Mouse (Mus musculus) embryo, embryonic 11 days (tissue): Measurements from ENCODE around the gene Gm43951.
A peak's percentile ranks its signal among the peaks of the same experiment; 100 is the strongest.
"Not testable (repeated sequence)": the region's sequence is repeated elsewhere in the genome, so short reads cannot be mapped to it uniquely, and the experiment has no call there.

Source experiments
- DNase-seq: peaks from one replicate; pipeline ENCODE4 v3.0.0-alpha.2; 2015

Gene Gm43951

DNA sequence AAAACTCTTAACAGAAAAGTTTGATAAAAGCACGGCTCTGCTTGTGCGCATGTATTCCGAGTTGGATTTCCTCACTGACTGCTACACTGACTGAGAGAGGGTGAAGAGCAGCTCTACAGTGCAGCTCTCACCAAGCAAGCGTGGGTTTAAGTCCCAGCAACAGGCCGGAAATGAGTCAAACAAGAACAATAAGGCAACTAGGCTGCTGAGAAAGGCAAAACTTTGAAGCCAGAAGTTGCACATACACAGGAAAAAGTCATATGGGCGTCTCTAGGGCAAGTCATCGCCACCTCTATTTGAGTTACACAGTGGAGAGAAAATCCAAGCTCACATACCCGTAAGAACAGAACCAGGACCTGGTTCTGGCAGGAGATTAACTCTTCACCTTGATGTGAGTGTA lies 10.1 kb downstream of the Gm43951 start:
- DNase-seq = no peak

DNA sequence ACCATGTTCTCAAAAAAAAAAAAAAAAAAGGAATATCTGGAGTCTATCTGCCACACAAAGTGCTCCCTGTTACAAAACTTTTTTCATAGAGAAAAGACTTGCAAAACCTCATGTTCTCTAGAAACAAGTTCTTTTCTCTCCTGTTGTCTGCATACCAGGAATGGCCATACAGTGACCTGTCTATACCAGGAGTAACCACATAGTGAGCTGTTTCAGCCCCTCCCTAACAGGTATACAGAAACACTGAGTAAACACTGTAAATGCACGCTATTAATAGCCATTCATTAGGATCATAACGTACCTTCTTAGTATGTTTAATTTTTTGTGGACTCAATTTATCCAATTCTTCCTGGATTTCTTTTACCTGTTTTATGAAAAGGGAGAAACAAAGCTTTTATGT lies 12.4 kb downstream of the Gm43951 start:
- DNase-seq = no peak

DNA sequence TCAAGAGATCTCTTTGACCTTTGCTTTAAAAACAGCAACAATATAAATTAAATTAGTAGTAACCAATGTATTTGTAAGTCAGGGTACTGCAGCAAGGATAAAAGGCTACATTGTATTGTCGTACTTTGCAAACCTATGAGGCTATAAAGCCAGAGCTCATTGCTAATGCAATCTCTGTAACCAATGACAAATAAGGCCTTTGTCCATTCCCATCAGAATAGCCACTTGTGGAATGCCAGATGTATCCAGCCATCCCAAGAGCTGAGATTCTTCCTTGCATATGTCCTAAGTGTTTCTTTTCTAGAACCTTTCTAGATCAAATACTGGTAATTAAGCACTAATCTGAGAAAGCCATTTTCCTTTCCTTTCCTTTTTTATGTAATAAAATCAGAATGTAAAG lies 15.8 kb downstream of the Gm43951 start:
- no peak for DNase-seq

DNA sequence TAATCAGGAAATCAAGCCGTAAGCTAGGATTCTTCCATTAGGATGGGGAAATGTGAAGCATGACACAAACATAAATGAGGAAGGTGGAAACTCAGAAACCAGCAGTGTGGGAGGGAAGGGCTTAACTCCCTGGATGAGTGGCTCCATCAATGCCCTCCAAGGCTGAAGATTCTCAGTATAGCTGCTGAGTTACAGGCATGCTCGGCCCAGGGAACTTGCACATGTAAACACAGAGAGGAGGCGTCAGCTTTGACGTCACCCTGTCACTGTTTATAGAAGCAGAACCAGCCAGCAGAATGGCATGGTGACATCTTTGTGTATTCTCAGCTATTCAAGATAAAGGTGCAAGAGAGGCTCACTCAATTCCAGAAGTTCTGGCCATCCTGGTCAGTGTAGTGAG lies 22.4 kb downstream of the Gm43951 start:
- no peak for DNase-seq

DNA sequence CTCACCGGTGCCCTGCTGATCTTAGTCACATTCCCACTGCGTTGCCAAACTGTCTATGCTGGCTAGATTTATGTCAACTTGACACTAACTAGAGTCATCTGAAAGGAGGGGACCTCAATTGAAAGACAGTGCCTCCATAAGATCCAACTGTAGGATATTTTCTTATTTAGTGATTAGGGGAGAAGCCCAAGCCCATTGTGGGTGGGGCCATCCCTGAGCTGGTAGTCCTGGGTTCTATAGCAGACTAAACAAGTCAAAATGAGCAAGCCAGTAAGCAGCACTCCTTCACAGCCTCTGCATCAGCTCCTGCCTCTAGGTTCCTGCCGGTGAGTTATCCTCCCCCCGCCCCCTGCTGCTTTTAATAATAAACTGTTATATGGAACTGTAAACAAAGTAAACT lies 25.5 kb downstream of the Gm43951 start:
- no peak for DNase-seq

DNA sequence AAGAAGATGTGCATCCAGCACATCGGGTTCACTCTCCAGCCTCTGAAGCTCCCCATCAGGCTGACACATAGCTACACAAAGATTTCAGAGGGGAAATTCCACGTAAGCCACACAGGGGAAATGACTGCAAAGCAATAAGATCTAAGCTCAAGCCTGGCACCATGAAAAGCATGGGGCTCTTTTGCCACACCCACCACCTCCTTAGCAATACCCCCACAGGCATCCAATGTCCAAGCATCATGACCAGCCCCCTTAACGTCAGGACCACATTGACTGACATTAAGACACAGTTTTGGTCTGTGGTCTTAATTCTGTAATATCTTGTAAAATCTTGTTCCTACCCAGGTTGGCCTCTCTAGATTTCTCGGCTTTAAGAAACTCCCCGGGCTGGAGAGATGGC lies 26.1 kb downstream of the Gm43951 start:
- no peak for DNase-seq

DNA sequence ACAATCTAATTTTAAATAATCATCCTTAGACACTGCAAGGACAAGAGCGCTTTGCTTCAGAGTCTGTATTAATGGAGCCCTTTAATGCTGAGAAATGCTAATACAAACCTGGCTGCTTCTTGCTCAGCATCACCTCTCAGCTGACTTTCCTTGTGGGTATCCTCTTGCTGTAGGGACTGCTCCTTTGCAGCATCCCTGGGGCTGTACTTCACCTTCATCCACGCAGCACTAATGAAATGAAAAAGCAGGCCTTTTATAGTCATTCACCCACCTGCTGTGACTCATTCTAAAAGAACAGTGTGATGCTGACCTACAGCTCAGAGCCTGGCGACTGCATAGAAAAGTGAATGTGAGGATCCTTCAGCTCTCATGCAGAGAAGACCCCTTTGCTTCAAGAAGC lies 30.1 kb downstream of the Gm43951 start:
- DNase-seq = peak; percentile 41

DNA sequence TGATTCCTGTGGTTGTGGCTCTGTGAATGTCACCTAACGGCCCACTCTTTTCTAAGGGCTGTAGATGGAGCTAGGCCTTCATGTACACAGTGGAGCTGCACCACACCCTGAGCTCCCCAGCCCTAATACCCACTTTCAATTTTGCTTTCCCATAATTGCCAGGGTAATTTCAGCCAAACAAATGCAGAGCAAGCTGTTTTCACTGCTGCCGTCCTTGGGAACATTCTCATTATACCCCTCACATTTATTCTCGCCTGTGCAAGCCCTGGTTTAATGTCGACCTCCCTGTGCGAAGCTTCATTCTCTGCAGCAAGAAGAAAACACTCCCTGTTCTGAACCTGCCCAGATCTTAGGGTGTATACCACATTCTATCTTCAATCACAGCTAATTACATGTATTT lies 30.7 kb downstream of the Gm43951 start:
- DNase-seq = no peak

DNA sequence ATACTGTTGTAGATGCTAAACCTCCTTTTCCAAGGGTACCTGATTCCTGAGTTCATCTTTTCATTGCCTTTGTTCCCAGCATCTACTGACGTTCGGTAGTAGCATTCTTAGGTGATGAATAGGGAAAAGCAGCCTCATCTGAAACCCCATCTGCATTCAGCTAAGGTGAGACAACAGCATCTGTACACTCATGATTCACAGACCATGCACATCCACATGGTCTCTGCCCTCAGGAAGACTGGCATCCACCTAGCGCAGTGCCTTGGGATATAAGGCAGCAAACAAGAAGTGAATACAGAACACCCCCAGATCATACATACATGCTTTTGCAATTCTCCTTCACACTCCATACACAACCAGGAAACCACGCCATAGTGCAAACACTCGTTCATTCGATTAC lies 31.9 kb downstream of the Gm43951 start:
- DNase-seq = no peak

DNA sequence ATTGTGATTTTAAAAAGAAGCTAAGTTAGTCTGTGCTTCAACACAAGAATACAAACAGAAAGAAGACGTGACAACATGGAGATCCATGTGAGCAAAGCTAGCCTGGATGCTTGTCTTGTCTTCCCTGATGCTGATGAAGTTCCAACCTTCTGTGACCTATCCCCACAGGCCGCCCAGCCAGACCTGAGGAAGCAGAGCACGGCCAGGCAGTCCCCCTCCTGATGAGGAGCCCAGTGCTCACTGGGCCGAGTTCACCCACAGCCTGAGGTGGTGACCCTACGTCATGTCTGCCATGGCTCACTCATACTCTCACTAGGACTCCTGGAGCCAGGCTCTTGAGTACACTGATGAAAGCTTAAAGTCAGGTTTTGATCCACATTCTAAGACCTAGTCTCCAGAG lies 33.1 kb downstream of the Gm43951 start:
- no peak for DNase-seq

DNA sequence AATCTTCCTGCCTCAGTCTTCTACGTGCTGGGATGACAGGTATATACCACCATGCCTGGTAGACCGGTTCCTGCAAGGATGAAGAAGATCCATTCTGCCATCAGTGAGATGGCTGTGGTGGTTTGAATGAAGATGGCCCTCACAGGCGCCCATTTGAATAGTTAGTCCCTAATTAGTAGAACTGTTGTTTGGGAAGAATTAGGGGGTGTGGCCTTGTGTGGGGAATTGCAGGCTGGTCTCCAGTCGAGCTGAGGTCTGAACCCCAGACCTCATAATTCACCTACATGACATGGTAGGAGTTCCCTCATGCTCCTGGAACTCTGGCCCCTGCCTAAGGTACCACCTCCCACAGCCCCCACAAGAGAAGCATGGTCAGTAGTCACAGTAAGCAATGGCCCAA lies 34.7 kb downstream of the Gm43951 start:
- DNase-seq = not testable (repeated sequence)

DNA sequence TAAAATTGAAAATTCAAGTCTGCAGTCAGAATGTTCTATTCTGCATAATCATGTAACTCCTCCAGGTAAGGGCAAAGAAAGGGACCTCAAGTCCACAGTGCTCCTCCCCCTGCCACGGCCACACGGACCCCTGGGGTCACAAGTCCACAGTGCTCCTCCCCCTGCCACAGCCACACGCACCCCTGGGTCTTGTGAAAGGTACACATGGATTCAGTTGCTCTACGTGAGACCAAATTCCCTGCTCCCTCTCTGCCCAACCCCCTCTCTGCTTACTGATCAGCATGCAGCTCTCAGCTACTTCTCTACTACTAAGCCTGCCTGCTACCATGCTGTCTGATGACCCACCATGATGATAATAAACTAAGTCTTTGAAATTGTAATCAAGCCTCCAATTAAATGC lies 36.8 kb downstream of the Gm43951 start:
- DNase-seq = no peak

DNA sequence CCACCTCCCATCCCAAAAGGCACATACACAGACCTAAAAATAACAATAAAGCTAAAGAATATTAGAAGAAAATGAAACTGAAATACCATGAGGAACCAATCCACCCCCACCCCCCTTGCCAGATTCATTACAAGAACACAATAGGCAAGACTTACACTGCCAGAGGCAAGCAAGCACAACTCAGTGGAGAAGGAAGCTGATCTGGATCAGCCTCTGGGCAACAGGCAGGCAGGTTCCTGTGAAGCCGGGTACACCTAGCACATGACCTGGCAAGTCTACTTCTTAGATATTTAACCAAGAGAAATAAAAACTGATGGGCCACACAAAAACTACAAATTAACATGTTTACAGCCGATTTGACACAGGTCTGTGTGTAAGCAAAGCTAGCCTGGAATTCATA lies 43.4 kb downstream of the Gm43951 start:
- no peak for DNase-seq

DNA sequence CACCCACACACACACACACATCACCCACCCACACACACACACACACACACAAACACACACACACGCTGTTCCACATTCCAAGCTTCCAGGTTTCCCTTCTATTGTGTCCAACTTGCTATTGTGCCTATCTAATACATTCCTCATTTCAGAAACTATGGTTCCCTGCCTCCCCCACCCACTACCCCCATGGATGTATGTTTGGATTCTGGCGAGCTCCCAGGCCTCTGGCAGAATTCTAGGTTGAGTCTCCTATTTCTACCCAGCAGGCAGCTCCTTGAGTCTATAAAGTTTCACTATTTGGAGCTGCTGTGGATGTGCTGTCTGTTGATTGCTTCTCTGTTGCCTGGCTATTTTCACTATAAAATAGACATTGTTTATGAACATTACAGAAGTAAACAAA lies 50.0 kb downstream of the Gm43951 start:
- no peak for DNase-seq

DNA sequence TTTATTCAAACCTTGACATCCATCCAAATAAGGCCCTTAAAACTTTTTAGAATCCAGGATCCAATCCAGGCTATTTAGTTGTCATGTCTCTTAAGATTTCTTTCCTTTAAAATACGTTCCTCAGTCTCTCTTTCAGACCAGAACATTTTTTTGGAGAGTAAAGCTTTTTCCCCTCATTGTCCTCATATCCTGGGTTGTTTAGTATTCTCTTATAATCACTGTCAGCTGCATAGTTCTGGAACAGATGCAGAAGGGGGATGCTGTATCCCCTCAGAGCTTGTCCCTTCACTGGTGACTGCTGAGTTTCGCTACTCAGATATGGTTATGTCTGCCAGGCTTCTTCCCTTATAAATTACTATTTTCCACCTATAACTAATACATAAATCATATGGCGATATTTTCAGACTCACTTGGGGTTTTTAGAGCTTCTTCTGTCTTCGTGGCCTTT lies 50.6 kb downstream of the Gm43951 start:
- DNase-seq = no peak

DNA sequence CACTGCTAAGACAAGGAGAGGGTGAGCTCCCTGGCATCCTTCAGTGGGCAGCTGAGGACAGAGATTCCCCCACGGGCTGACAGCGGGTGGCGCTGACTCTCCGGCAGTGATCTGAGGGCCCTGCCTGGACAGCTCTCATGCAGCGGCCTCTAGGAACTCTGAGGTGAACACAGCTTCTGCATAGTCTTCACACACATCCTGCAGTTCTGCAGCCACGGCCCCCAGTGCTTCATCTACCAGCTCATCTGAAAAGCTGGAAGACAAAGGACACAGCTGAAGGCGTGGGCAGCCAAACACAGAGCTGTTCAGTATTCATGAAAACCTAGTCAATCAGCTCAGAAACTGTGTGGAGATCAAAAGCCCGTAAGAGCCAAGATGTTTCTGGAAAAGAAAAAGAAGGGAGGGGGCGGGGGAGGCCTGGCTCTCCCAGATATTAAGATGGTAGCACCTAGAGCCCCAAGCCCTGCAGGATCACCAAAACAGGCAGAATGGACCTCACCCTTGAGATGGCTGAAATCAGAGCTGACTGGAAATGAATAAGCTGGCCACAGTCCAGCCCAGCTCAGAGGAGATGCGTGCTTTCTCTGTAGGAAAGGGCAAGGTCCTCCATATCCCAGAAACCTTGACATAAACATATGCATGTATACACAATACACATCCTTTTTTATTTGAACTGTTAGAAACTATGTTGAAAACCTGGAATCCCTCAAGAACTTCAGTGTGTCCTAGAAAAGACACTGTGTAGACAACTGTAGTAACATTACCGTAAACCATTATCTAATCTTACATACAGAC lies 51.3 kb downstream of the Gm43951 start:
- DNase-seq = no peak
